Mouse (Mus musculus): ENCODE measurements around the gene Psma1.

Psma1 gene

GRCm38 (mm10) chr7:114275372-114276004 lies 430 bp downstream of the Psma1 start:
- DNase-seq (ENCODE audit: low spot score in 2 of 2) = no peak

GRCm38 (mm10) chr7:114268446-114268845 lies 7.5 kb downstream of the Psma1 start:
- no peak for DNase-seq (ENCODE audit: low spot score in 2 of 2)

DNA sequence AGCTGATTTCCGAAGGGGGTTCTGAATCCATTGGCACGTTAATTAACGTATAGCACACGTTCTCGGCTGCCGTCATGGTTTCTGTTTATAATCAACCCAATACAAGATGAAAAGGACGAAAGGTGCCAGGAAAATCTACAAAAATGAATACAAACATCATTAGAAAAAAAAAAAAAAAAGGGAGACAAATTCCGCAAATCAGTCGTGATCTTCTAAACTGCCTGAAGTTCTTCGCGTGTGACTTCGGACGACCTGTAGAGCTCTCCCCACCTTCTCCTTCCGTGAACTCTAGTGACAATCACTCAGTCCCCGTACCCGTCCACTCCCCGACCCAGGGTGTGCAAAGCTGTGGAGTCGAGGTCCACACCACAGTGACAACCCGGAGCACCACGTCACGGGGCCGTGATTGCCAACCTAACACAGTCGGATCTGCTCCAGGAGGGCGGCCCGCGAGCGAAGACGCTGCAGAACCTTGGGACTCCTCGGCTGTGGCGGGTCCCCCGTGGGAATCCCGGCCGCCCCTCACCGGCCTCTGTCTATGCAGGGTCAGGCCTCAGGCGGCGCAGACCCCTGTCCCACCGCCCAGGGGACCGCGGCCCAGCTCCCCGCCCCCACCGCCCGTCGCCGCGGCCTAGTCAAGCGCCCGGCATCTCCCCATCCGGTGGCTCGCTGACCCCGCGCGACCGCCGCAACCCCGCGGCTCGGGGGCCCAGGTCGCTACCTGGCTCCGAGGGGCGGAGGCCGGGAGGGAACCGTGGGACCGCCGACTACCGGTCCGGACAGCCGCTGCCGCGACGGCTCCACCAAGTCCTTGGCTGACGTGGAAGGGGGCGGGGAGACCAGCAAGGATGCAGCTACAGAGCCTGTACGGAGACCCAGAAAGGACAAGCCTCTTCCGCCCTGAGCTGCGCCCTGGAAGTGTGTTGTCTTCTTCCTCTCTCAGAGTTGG lies 21.8 kb downstream of the Psma1 start, which contains the start of gene Copb1:
Gene Copb1, minus strand, starts transcription at position 827 of the 949 bp plus-strand sequence.
- peak; percentile 93 to 94 for DNase-seq (ENCODE audit: low spot score in 2 of 2)

DNA sequence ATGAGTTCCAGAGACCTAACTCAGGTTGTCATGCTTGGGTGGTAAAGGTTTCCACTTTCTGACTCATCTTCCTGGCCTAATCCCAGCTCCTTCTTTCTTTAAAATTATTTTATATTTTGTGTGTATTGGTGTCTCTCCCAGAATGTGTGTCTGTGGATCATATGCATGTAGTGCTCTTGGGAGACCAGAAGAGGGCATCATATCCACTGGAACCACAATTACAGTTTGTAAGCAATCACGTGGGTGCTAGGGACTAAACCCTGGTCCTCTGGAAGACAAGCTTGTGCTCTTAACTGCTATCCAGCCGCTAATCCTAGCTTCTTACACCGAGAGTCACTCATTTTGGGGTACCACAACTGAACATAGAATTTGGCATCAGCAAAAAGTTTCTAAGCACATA lies 24.2 kb downstream of the Psma1 start:
- no peak for DNase-seq (ENCODE audit: low spot score in 2 of 2)

- no peak for DNase-seq (ENCODE audit: low spot score in 2 of 2)
Measured at GRCm38 (mm10) chr7:114233980-114234379, 41.9 kb downstream of the Psma1 start.

DNA sequence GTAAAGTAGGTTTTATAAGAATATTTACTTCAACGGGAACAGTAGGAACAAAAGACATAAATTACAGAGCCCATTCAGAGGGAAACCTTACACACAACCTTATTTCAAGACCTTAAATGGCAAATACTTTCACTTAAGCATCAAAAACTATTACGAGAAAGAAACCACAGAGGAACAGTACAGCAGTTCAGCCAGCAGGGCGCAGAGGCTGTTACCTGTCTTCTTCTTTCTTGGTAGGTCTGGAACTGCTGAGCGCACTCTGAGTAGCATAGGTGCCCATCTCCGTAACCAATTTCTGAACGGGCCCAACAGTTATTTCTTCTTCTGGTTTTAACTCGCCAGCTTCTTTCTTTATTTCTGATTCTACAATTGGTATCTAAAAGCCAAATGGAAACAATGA lies 42.9 kb downstream of the Psma1 start:
- no peak for DNase-seq (ENCODE audit: low spot score in 2 of 2)

DNA sequence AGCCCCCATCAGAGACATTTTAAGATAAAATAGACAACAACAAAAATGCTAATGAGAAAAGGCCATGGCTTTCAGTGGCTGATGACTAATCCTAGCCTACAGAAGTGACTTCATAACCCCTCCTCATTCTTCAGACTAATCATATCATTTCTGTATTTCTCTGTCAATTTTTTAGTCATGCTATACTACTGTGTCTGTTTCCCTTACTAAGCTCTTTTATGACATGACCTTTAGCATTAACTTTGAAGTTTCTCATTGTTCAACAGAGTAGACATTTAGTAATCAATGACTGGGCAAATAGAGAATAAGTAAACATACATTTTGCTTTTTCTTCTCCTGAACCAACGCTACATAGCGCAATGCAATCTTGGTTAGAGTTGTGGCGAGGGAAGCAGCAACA lies 44.1 kb downstream of the Psma1 start:
- DNase-seq (ENCODE audit: low spot score in 2 of 2) = no peak

DNA sequence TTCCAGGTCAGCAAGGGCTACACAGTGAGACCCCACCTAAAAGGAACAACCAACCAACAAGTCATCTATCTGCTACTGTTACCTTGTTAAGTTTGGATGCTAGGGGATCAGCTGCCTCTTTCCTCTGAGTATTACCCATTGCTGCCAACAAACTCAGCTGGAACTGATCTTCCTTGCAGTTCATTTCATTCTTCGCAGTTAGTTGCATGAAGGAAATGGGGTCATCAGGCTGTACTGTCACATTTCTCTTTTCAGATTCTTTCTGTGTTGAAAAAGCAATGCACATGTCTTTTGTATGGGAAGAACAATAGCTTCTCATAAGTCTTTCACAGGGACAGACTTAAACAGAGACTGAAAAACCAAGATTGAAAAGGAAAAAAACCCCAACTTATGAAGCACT lies 49.4 kb downstream of the Psma1 start:
- no peak for DNase-seq (ENCODE audit: low spot score in 2 of 2)

GRCm38 (mm10) chr7:114220433-114220832 lies 55.5 kb downstream of the Psma1 start:
- no peak for DNase-seq (ENCODE audit: low spot score in 2 of 2)

DNA sequence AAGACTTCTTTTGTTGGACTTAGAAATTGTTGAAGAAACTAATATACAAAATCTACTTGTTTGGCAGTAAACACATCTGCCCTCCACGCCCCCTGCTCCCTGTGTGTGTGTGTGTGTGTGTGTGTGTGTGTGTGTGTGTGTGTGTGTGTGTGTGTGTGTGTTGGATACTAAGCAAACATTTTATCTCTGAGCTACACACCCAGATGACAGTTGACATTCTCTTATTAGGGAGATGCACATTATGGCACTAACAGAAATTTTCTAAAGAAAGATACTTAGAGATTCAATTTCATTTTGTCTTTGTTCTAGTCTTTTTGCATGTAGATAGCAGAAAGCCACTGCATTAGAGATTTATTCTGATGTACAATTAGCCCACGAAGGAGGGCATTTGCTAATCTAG lies 59.0 kb downstream of the Psma1 start:
- DNase-seq (ENCODE audit: low spot score in 2 of 2) = no peak

Data from spleen, postnatal 36 days (tissue).